Mouse (Mus musculus) lung, adult 2 months (tissue): ENCODE results near the gene Enho.

ENCODE experiments used
- CTCF ChIP-seq: fragments of 200-500 bp; IDR thresholded peaks from 2 replicates; pipeline ENCODE4 v1.5.1; 2011; ENCODE audit warnings: mild to moderate bottlenecking, low read length, control low read depth; ENCODE audit not compliant: insufficient read depth
- POLR2A ChIP-seq: fragments of 200-500 bp; IDR thresholded peaks from 2 replicates; pipeline ENCODE4 v1.6.1; 2011; ENCODE audit warnings: low read depth, mild to moderate bottlenecking, control low read depth, low read length, borderline replicate concordance; ENCODE audit errors: extremely low read depth

GRCm38 (mm10) chr4:41636882-41637635 is 3.1 kb downstream of the Enho start:
- no peak for TF ChIP-seq CTCF
- TF ChIP-seq POLR2A, result no peak
